Mouse (Mus musculus) right cerebral cortex, postnatal 36 days (tissue): ENCODE measurements around the gene Gas2l3.

Experiments
- DNase-seq, 2 experiments: peaks; one replicate each; pipeline ENCODE4 v3.0.0; 2022; ENCODE audit warnings: low spot score in 2 of 2, mixed read lengths in 1 of 2

Gas2l3 gene

DNA sequence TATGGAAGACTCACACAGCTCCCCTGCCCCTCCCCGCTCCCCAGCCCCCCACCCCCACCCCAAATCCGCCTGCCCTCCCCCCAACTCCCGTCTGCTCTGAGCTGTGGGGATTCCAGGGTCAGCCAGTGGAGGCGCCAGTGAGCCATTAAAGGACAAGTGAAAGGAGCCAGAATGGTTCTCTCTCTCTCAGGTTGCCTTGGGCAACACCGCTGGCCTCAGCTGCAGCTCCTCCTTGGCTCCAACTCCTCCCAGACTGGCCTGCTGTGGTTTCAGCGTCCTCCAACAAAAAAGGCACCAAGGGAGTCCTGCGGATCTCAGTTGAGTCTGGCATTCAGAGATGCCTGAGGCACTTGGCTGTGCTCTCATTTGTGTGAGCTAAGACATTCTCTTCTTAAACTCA is 47.9 kb downstream of the Gas2l3 start:
- DNase-seq: no peak

DNA sequence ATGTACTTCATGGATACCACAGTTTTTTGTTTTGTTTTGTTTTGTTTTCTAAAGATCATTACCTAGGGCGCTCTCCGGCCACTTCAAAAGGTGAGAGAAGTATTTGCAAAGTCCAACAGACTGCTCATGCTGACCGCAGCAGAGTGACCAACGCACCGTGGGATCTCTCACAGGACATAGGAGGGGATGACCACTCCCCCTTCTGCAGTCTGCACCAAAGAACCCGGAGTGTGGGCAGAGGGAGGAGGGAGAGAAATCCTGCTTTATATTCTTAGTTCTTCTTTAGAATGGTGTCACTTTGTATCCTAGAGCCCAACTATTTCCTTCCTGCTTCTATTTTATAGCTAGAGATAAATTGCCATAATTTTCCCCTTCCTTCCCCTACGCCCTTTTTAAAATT is 48.4 kb downstream of the Gas2l3 start:
- DNase-seq: no peak

DNA sequence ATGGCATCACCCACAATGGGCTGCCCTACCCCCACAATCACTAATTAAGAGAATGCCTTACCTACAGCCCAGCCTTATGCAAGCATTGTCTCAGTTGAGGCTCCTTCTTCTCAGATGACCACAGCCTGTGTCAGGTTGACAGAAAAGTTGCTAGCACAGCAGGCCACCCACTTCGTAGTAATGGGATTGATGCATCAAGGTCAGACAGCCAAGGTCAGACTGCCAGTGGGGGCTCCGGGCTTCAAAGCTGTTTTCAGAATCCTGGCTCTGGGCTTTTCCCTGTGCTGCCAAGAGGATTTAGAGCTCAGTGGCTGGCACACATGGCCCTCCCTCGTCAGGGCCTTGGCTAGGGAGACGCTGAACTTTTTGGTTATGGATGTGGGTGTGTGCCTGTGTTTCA is 51.1 kb downstream of the Gas2l3 start:
- no peak for DNase-seq

DNA sequence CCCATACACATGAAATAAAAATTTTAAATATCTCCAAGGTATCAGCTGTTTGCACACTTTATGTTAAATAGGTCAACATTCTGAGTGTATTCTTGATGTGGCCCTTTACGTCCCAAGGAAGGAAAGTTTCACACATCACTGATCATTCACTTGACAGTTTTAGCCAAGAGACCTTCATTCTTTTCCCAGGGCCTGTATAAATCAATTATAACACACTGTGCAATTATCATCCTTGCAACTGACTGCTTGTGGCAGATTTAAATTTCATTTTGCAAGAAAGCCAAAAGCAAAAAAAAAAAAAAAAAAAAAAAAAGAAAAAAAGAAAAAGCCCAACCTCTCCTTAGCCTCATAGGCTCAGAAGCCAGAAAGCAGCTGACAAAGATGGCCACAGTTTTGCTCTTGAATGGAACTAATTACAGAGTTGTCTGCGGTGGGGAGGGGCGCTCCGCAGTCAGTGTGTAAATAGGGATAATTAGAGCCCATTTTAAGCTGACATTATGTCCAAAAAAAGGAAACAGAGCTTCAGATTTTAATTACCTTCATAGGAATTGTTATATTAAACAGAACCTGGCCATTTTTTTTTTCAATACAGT is 52.1 kb downstream of the Gas2l3 start:
- DNase-seq: no peak

DNA sequence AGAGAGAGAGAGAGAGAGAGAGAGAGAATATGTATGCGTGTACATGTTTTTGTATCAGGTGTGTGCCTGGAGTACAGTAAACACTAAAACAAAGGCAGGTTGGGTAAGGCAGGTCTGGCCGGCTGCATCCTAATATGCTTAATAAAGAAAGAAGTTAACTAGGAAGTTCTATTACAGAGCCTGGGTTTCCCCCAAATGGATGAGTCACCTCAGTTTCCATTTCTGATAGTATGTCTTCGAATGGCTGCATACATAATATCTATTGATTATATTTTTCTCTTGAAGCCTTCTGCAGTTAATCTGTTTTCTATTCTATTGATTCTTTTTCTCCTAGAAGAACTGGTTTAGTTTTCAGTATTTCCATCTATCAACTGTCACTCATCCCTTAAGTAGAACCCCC is 57.3 kb downstream of the Gas2l3 start:
- DNase-seq: no peak

DNA sequence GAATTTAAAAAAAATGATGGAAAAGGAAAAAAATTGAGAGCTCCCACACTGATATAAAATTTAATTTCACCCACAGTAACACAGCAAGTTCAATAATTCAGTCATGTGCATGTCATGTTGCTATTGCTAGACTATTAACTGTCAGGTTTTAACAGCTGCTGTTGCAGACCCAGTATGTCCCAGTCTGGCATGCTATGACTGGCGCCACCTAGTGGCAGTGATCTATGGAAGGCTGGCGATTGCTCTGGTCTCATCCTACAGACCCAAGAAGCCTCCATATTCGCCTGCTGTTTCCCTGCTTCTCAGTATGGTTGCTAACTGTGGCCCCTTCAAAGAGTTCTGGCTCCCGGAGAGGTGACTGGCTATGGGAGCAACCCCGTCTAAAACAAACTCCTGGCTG is 60.3 kb downstream of the Gas2l3 start:
- DNase-seq: peak; percentile 28 to 45

DNA sequence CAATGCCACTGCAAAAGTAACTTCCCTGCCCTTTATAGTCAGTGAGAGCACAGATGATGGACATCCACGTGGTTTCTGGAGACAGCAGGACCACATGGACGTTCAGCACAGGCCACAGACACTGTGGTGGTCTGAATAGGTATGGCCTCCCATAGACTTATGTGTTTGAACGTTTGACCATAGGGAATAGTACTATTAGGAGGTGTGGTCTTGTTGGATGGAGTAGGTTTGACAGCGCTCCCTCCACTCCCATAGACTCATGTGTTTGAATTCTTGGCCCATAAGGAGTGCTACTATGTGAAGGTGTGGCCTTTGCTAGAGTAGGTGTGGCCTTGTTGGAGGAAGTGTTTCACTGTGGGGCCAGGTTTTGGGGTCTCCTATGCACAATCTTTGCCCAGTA is 66.0 kb downstream of the Gas2l3 start:
- no peak for DNase-seq

DNA sequence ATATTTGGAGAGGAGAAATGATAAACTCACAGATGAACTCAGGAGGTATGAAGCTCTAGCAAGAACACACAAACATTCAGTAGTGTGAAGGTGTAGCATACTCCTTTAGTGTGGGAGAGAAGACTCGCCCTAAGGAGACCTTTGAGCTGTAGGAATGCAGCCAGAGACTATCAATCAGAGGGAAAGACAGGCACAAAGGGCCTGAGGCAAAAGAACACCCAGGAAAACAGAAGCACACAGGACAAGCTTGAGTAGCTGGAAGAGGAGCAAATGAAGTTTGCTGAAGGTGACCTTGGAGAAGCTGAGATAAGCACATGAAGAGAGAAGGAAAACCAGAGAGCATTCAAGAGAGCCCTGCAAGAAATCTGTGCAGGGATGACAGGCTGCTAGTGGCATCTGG is 73.7 kb downstream of the Gas2l3 start:
- DNase-seq: no peak

DNA sequence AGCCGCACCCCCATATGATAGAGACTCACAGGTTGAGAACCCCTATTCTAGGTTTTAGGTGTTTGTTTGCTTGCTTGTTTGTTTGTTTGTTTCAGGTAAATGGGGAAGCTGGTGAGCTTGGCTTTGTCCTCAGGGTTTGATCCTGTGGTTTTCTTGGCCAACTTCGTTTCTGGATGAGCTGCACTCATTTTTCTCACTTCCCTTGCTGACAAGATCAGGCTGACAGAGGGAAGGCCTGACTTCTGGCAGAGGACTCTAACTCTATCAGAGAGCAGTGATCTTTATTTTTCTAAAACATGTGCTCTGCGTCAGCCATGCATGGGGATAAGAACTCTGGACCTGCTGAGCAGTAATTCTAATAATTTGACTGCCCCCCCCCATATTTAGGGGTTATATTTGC is 84.8 kb downstream of the Gas2l3 start:
- DNase-seq: no peak
